ENCODE assay signal across 12 mouse cellular contexts in the genomic region with DNA sequence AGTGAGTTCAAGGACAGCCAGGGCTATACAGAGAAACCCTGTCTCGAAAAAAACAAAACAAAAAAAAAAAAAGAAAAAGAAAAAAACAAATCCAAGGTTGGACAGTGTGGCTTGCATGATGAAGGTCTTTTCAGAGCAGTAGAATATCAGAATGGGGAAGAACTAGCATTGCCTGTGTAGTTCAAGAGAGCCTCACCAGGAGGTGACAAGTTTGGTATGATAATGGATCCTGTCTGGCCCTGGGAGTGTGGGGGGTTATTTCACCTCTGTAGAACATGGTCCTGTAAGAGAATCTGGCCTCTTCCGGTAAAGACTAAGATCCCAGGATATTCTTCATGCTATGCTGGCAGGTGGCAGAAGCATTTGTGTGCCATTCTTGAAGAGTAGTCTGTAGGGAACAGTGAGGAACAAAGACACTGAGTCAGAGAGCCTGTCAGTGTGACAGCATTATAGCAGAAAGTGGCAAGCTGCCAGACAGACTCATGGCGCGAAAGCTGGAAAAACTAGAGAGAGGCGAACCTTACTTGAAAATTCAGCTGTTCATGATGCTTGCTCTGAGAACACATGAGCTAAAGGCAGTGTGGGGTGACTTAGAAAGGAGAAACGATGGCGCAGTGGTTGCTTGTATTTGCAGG. TPM values are rescaled to one million over a fixed set of nuclear protein-coding genes. Genes with fewer than 3 reads are reported as not detected.
DNase-seq lines count a peak whose midpoint lies in the region; ATAC-seq lines count a peak whose summit lies in the region.
"Had no signal": no experiment of that assay in that cellular context is flagged by ENCODE, and none has a peak within 500 bp of the region (broad histone marks: within the 10 kb centered on the region; RNA-seq: fewer than 3 reads in every experiment).

No protein-coding gene starts in this region.

- peaks cover under 1% of the 10 kb centered on the region for H3K4me1 ChIP-seq in hindbrain, embryonic 15.5 days (replicated peaks)
- H3K4me1 ChIP-seq in hindbrain, embryonic 12.5 days, result no peaks in the 10 kb centered on the region
- peaks cover 10% of the 10 kb centered on the region for H3K4me1 ChIP-seq in forebrain, embryonic 15.5 days
- H3K4me1 ChIP-seq in heart, embryonic 11.5 days (ENCODE audit: control insufficient read depth, insufficient read depth, low read length), result no peaks in the 10 kb centered on the region
- H3K4me1 ChIP-seq: embryonic facial prominence, embryonic 12.5 days; heart, embryonic 10.5 days; kidney, embryonic 15.5 days had no signal

- H3K9ac ChIP-seq in hindbrain, embryonic 15.5 days, result no peak overlapping the region
- H3K9ac ChIP-seq in hindbrain, embryonic 12.5 days, result no peak overlapping the region
- H3K9ac ChIP-seq in forebrain, embryonic 15.5 days (replicated peaks), result no peak overlapping the region
- H3K9ac ChIP-seq in heart, embryonic 11.5 days (ENCODE audit: low read depth, low read length), result no peak overlapping the region
- H3K9ac ChIP-seq: embryonic facial prominence, embryonic 12.5 days; kidney, embryonic 15.5 days had no signal

- no peak overlapping the region for H3K4me2 ChIP-seq in hindbrain, embryonic 15.5 days
- no peak overlapping the region for H3K4me2 ChIP-seq in hindbrain, embryonic 12.5 days (replicated peaks)
- H3K4me2 ChIP-seq in forebrain, embryonic 15.5 days (replicated peaks), result no peak overlapping the region
- H3K4me2 ChIP-seq in heart, embryonic 11.5 days, result no peak overlapping the region
- H3K4me2 ChIP-seq: embryonic facial prominence, embryonic 12.5 days; kidney, embryonic 15.5 days had no signal

- ATAC-seq in hindbrain, embryonic 15.5 days (ENCODE audit: low FRiP score, low read depth), result 0 out of 2 replicates have a peak, but pooled peaks have one; percentile 30
- no peak for ATAC-seq in hindbrain, embryonic 12.5 days (ENCODE audit: low FRiP score)
- ATAC-seq in forebrain, embryonic 15.5 days (replicated peaks), result peak; percentile 80
- ATAC-seq in heart, embryonic 11.5 days (replicated peaks; ENCODE audit: insufficient number of reproducible peaks, low FRiP score, low TSS enrichment), result no peak

- H3K27ac ChIP-seq in hindbrain, embryonic 15.5 days (replicated peaks), result 0 out of 2 replicates have a peak overlapping the region, but pooled peaks have one; percentile 11
- H3K27ac ChIP-seq in hindbrain, embryonic 12.5 days, result no peak overlapping the region
- peak overlapping the region; percentile 87 for H3K27ac ChIP-seq in forebrain, embryonic 15.5 days (replicated peaks)
- H3K27ac ChIP-seq in heart, embryonic 11.5 days (ENCODE audit: low read depth, low read length), result no peak overlapping the region
- H3K27ac ChIP-seq: embryonic facial prominence, embryonic 12.5 days; heart, embryonic 10.5 days; kidney, embryonic 15.5 days had no signal

- H3K9me3 ChIP-seq in hindbrain, embryonic 15.5 days, result no peaks in the 10 kb centered on the region
- no peaks in the 10 kb centered on the region for H3K9me3 ChIP-seq in hindbrain, embryonic 12.5 days (replicated peaks)
- H3K9me3 ChIP-seq in forebrain, embryonic 15.5 days, result no peaks in the 10 kb centered on the region
- no peaks in the 10 kb centered on the region for H3K9me3 ChIP-seq in heart, embryonic 11.5 days (replicated peaks; ENCODE audit: control insufficient read depth, low read length)
- H3K9me3 ChIP-seq: embryonic facial prominence, embryonic 12.5 days; heart, embryonic 10.5 days; kidney, embryonic 15.5 days had no signal

- no peaks in the 10 kb centered on the region for H3K27me3 ChIP-seq in hindbrain, embryonic 15.5 days
- H3K27me3 ChIP-seq in hindbrain, embryonic 12.5 days, result no peaks in the 10 kb centered on the region
- no peaks in the 10 kb centered on the region for H3K27me3 ChIP-seq in forebrain, embryonic 15.5 days
- no peaks in the 10 kb centered on the region for H3K27me3 ChIP-seq in heart, embryonic 11.5 days (ENCODE audit: control insufficient read depth, insufficient read depth, low read length)
- H3K27me3 ChIP-seq: embryonic facial prominence, embryonic 12.5 days; kidney, embryonic 15.5 days had no signal

- H3K4me3 ChIP-seq in hindbrain, embryonic 15.5 days, result no peak overlapping the region
- no peak overlapping the region for H3K4me3 ChIP-seq in hindbrain, embryonic 12.5 days
- no peak overlapping the region for H3K4me3 ChIP-seq in forebrain, embryonic 15.5 days
- H3K4me3 ChIP-seq in heart, embryonic 11.5 days (ENCODE audit: low read depth, low read length), result no peak overlapping the region
- H3K4me3 ChIP-seq: embryonic facial prominence, embryonic 12.5 days; heart, embryonic 10.5 days; kidney, embryonic 15.5 days had no signal

- 51% methylated on average over 7 of the region's 7 CpGs for WGBS in hindbrain, embryonic 15.5 days
- 84% methylated on average over 7 of the region's 7 CpGs for whole genome bisulfite sequencing in hindbrain, embryonic 12.5 days
- 35% methylated on average over 7 of the region's 7 CpGs for WGBS in forebrain, embryonic 15.5 days
- 89% methylated on average over 7 of the region's 7 CpGs for WGBS in heart, embryonic 11.5 days (ENCODE audit: insufficient replicate concordance)

- peaks cover 48% of the 10 kb centered on the region for H3K36me3 ChIP-seq in hindbrain, embryonic 15.5 days
- peaks cover 61% of the 10 kb centered on the region for H3K36me3 ChIP-seq in hindbrain, embryonic 12.5 days
- H3K36me3 ChIP-seq in forebrain, embryonic 15.5 days, result peaks cover 27% of the 10 kb centered on the region
- peaks cover 17% of the 10 kb centered on the region for H3K36me3 ChIP-seq in heart, embryonic 11.5 days (ENCODE audit: control insufficient read depth, insufficient read depth, low read length)

- DNase-seq in layer of hippocampus, postnatal 14 days (ENCODE audit: low spot score in 2 of 2), result peak; percentile 47 to 76
- DNase-seq in right cerebral cortex, adult 2 months (ENCODE audit: low spot score in 2 of 2), result peak; percentile 80
- no peak for DNase-seq in lung, postnatal 25 days (ENCODE audit: low spot score)
- DNase-seq in thymus, postnatal 14 days, result no peak
- DNase-seq: lung, adult 18-20 months had no signal

RNA-seq across cellular contexts. Expression of a gene that starts 58.8 kb away (rescaled TPM):
- 8.0 TPM in 2 replicates for polyA plus RNA-seq in hindbrain, embryonic 15.5 days (2015; fragmentation: Nextera tagmentation; extraction: Ambion mirVana)
- polyA plus RNA-seq in hindbrain, embryonic 12.5 days (2016; fragmentation: Nextera tagmentation; extraction: Ambion mirVana), result 11.4 and 12.1 TPM in 2 replicates
- polyA plus RNA-seq in forebrain, embryonic 15.5 days (2015; fragmentation: Nextera tagmentation; extraction: Ambion mirVana), result 5.9 and 6.7 TPM in 2 replicates
- 10 to 100 TPM; 18.5 to 18.7 TPM for total RNA-seq in layer of hippocampus, postnatal 14 days (2021)
- 16.8 and 17.2 TPM in 2 replicates for polyA plus RNA-seq in heart, embryonic 11.5 days (2014; fragmentation: Nextera tagmentation; extraction: Ambion mirVana)

Comparison
In these comparisons a context has a peak if more than half of its experiments do, and no peak if none do; other contexts are left out.
1. ATAC-seq: peak in hindbrain, embryonic 15.5 days (single experiment) and forebrain, embryonic 15.5 days (single experiment); none in hindbrain, embryonic 12.5 days (single experiment) and heart, embryonic 11.5 days (single experiment).
2. H3K27ac ChIP-seq: peak in hindbrain, embryonic 15.5 days (single experiment) and forebrain, embryonic 15.5 days (single experiment); none in hindbrain, embryonic 12.5 days (single experiment) and heart, embryonic 11.5 days (single experiment).
3. DNase-seq: peak in layer of hippocampus, postnatal 14 days (2 of 2) and right cerebral cortex, adult 2 months (2 of 2); none in lung, postnatal 25 days (single experiment) and thymus, postnatal 14 days (single experiment).